Mouse (Mus musculus) midbrain, postnatal 0 days (tissue): Measurements from ENCODE around the gene Ppif. TPM values are rescaled to one million over a fixed set of nuclear protein-coding genes. Genes with fewer than 3 reads are reported as not detected.

Source experiments
- ATAC-seq: fragments of 200-750 bp; cut with Nextera tagmentation; 2 replicates; pipeline ENCODE4 v1.8.0; 2017; ENCODE audit warnings: moderate number of reproducible peaks, mild to moderate bottlenecking, moderate TSS enrichment, moderate library complexity; ENCODE audit not compliant: low FRiP score
- DNase-seq: peaks from one replicate; pipeline ENCODE4 v3.0.0-alpha.2; 2015; ENCODE audit warnings: low spot score
- H3K27ac ChIP-seq: fragments of 300-500 bp; sonication (generic); 2 replicates; pipeline ENCODE4 v1.5.1; 2014; ENCODE audit warnings: low read depth, mild to moderate bottlenecking, low read length, mixed read lengths
- H3K27me3 ChIP-seq: fragments of 300-500 bp; sonication (generic); 2 replicates; pipeline ENCODE4 v1.6.1; 2014; ENCODE audit warnings: low read length, control low read depth, mixed read lengths; ENCODE audit not compliant: insufficient read depth
- H3K36me3 ChIP-seq: fragments of 300-500 bp; sonication (generic); 2 replicates; pipeline ENCODE4 v1.6.1; 2014; ENCODE audit warnings: low read length, control low read depth, mixed read lengths; ENCODE audit not compliant: insufficient read depth
- H3K4me1 ChIP-seq: fragments of 300-500 bp; sonication (generic); 2 replicates; pipeline ENCODE4 v1.6.1; 2014; ENCODE audit warnings: mild to moderate bottlenecking, control low read depth, antibody characterized with exemption, low read length, mixed read lengths; ENCODE audit not compliant: insufficient read depth
- H3K4me2 ChIP-seq: fragments of 300-500 bp; sonication (generic); 2 replicates; pipeline ENCODE4 v1.6.1; 2014; ENCODE audit warnings: low read depth, mild to moderate bottlenecking, low read length, mixed read lengths; ENCODE audit not compliant: poor library complexity, severe bottlenecking
- H3K4me3 ChIP-seq: fragments of 300-500 bp; sonication (generic); 2 replicates; pipeline ENCODE4 v1.5.1; 2014; ENCODE audit warnings: low read depth, mild to moderate bottlenecking, low read length, moderate library complexity
- H3K9ac ChIP-seq: fragments of 300-500 bp; sonication (generic); replicated peaks from 2 replicates; pipeline ENCODE4 v1.6.1; 2014; ENCODE audit warnings: mild to moderate bottlenecking, low read length, moderate library complexity, mixed read lengths; ENCODE audit not compliant: poor library complexity, severe bottlenecking
- H3K9me3 ChIP-seq: fragments of 300-500 bp; sonication (generic); 2 replicates; pipeline ENCODE4 v1.6.1; 2016; ENCODE audit warnings: low read length, control low read depth
- CTCF ChIP-seq: IDR thresholded peaks from 2 replicates; pipeline ENCODE4 v1.5.1; 2016; ENCODE audit warnings: antibody characterized with exemption, mild to moderate bottlenecking
- WGBS: fragments of 180-500 bp; shearing (Covaris S2); extraction: QIAGEN DNeasy Blood & Tissue Kit; methylation state at CpG from one replicate; pipeline ENCODE4 v1.1.7; 2014; 5-methylcytosine and 5-hydroxymethylcytosine counted together
- polyA plus RNA-seq: library from polyadenylated mRNA; unstranded; fragments of >200 nt; fragmentation: Nextera tagmentation; extraction: Ambion mirVana; gene quantifications from 2 replicates; pipeline ENCODE4 v1.2.1, GENCODE M21; 2015
- total RNA-seq: library from RNA; depleted of rRNA; stranded (reverse); fragments of >200 nt; gene quantifications from 2 replicates; pipeline ENCODE4 v1.2.3, GENCODE M21; 2014; rRNA removed

The Ppif gene
- total and polyA plus RNA-seq, 2 experiments from 2014 or later = 50.2 to 55.8 TPM

GRCm38 (mm10) chr14:25746971-25747945 is 53.3 kb downstream of the Ppif start:
- H3K27ac ChIP-seq = no peak overlapping the region
- H3K4me1 ChIP-seq = no peaks in the 10 kb centered on the region
- no peak overlapping the region for H3K4me2 ChIP-seq
- H3K27me3 ChIP-seq = no peaks in the 10 kb centered on the region
- ATAC-seq (no peak), DNase-seq (no peak)
- no peak overlapping the region for H3K4me3 ChIP-seq
- no peaks in the 10 kb centered on the region for H3K9me3 ChIP-seq
- no peak for TF ChIP-seq CTCF
- H3K36me3 ChIP-seq = no peaks in the 10 kb centered on the region
- 86% methylated on average over 21 of the region's 21 CpGs for WGBS
- no peak overlapping the region for H3K9ac ChIP-seq

GRCm38 (mm10) chr14:25747996-25748756 is 54.2 kb downstream of the Ppif start:
- Histone ChIP-seq H3K4me1 (no peaks in the 10 kb centered on the region), H3K9ac (no peak overlapping the region), H3K27ac (no peak overlapping the region), H3K27me3 (no peaks in the 10 kb centered on the region), H3K4me2 (no peak overlapping the region), H3K9me3 (no peaks in the 10 kb centered on the region), H3K4me3 (no peak overlapping the region), H3K36me3 (no peaks in the 10 kb centered on the region)
- WGBS = 72% methylated on average over 7 of the region's 7 CpGs
- ATAC-seq = no peak
- no peak for TF ChIP-seq CTCF
- no peak for DNase-seq

- 59% methylated on average over 13 of the region's 13 CpGs for WGBS
- no peak for DNase-seq
Observed at GRCm38 (mm10) chr14:25749143-25749909, 55.4 kb downstream of the Ppif start.

More at GRCm38 (mm10) chr14:25749143-25749909, 55.4 kb downstream of the Ppif start:
- H3K4me2 ChIP-seq = no peak overlapping the region
- no peaks in the 10 kb centered on the region for H3K36me3 ChIP-seq
- H3K9ac ChIP-seq = no peak overlapping the region
- no peak overlapping the region for H3K27ac ChIP-seq
- no peaks in the 10 kb centered on the region for H3K27me3 ChIP-seq
- H3K4me1 ChIP-seq = no peaks in the 10 kb centered on the region; the same call in 1 of the 2 replicates
- no peak for ATAC-seq
- TF ChIP-seq CTCF = no peak
- no peak overlapping the region for H3K4me3 ChIP-seq
- no peaks in the 10 kb centered on the region for H3K9me3 ChIP-seq

Other genes starting within 250 kb of the Ppif start
- gene Zmiz1, start 235.0 kb upstream of the Ppif start, total RNA-seq = 130 and 134 TPM in 2 replicates
- gene Zmiz1, start 235.0 kb upstream of the Ppif start, polyA plus RNA-seq = 44.0 and 51.7 TPM in 2 replicates
- 28.3 and 34.3 TPM in 2 replicates for gene Zcchc24, start 74.9 kb downstream of the Ppif start, total RNA-seq
- 13.9 and 15.3 TPM in 2 replicates for gene Zcchc24, start 74.9 kb downstream of the Ppif start, polyA plus RNA-seq
- 2.7 and 3.0 TPM in 2 replicates for gene Anxa11, start 148.0 kb downstream of the Ppif start, total RNA-seq
- 3.3 TPM in 2 replicates for gene Anxa11, start 148.0 kb downstream of the Ppif start, polyA plus RNA-seq
- gene Plac9a, start 208.9 kb downstream of the Ppif start, total RNA-seq = not detected in 2 replicates
- gene Plac9a, start 208.9 kb downstream of the Ppif start, polyA plus RNA-seq = not detected in 2 replicates
- 9.9 and 11.2 TPM in 2 replicates for gene Tmem254a, start 233.5 kb downstream of the Ppif start, total RNA-seq
- 6.5 and 10.4 TPM in 2 replicates for gene Tmem254a, start 233.5 kb downstream of the Ppif start, polyA plus RNA-seq
- gene Cphx1, start 244.2 kb downstream of the Ppif start, total RNA-seq = not detected in 2 replicates
- 0.35 TPM in 1 of 2 replicates, not detected in the other for gene Cphx1, start 244.2 kb downstream of the Ppif start, polyA plus RNA-seq